Comparison of ENCODE assay signal across 15 mouse cellular contexts in the genomic region with DNA sequence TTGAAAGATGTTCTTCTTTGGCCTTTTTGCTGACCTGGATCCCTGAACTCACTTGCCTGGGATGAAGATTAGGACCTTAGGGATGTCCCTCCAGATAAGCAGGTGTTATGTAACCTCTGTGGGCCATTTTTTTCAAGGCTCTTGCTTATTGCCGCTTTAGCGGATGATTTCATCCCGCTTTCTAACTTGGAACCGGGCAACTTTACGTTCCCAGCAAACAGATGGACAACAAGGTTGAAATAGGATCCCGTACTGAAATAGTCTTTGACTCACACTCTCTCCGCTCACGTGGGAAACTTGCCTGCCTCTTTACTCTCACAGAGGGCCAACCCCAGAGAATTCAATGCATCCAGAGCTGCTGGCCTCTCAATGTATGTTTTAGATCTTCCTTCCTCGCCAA.
DNase-seq lines count a peak whose midpoint lies in the region; ATAC-seq and TF ChIP-seq lines count a peak whose summit lies in the region.
"Had no signal": no experiment of that assay in that cellular context is flagged by ENCODE, and none has a peak within 500 bp of the region (broad histone marks: within the 10 kb centered on the region; RNA-seq: fewer than 3 reads in every experiment).

No protein-coding gene starts in this region.

- no peaks in the 10 kb centered on the region for H3K36me3 ChIP-seq in heart, embryonic 15.5 days
- no peaks in the 10 kb centered on the region for H3K36me3 ChIP-seq in liver, postnatal 0 days (replicated peaks; ENCODE audit: insufficient read depth, low read length)
- H3K36me3 ChIP-seq: embryonic facial prominence, embryonic 12.5 days; hindbrain, embryonic 10.5 days had no signal

- no peaks in the 10 kb centered on the region for H3K9me3 ChIP-seq in heart, embryonic 15.5 days (replicated peaks)
- no peaks in the 10 kb centered on the region for H3K9me3 ChIP-seq in liver, postnatal 0 days (ENCODE audit: low read length)
- H3K9me3 ChIP-seq: embryonic facial prominence, embryonic 12.5 days; hindbrain, embryonic 10.5 days had no signal

- H3K4me3 ChIP-seq in heart, embryonic 15.5 days, result no peak overlapping the region
- no peak overlapping the region for H3K4me3 ChIP-seq in liver, postnatal 0 days (ENCODE audit: low read depth, low read length)
- H3K4me3 ChIP-seq: embryonic facial prominence, embryonic 12.5 days; hindbrain, embryonic 10.5 days had no signal

- WGBS in heart, embryonic 15.5 days, result 47% methylated on average over 9 of the region's 9 CpGs
- WGBS in liver, postnatal 0 days (ENCODE audit: insufficient replicate concordance), result 58% methylated on average over 9 of the region's 9 CpGs

- H3K27ac ChIP-seq in heart, embryonic 15.5 days, result peak overlapping the region; percentile 47
- peak overlapping the region; percentile 79 for H3K27ac ChIP-seq in liver, postnatal 0 days (ENCODE audit: low read depth)
- H3K27ac ChIP-seq: embryonic facial prominence, embryonic 12.5 days; hindbrain, embryonic 10.5 days had no signal

- peak overlapping the region; percentile 17; the same call in 1 of the 2 replicates for H3K4me2 ChIP-seq in heart, embryonic 15.5 days
- H3K4me2 ChIP-seq in liver, postnatal 0 days (ENCODE audit: low read depth, low read length), result no peak overlapping the region
- H3K4me2 ChIP-seq: embryonic facial prominence, embryonic 12.5 days had no signal

- ATAC-seq in frontal cortex, adult (ENCODE audit: low TSS enrichment), result peak; percentile 89
- no peak for ATAC-seq in heart, embryonic 15.5 days (replicated peaks; ENCODE audit: insufficient number of reproducible peaks, insufficient read depth, low FRiP score, low read depth)
- ATAC-seq in liver, postnatal 0 days, result peak; percentile 17; the same call in 1 of the 2 replicates
- ATAC-seq: intestine, embryonic 16.5 days had no signal

- 0 out of 2 replicates have a peak, but pooled peaks cover 3% of the 10 kb centered on the region for H3K27me3 ChIP-seq in heart, embryonic 15.5 days
- no peaks in the 10 kb centered on the region for H3K27me3 ChIP-seq in liver, postnatal 0 days (ENCODE audit: insufficient read depth, low read length)
- H3K27me3 ChIP-seq: embryonic facial prominence, embryonic 12.5 days had no signal

- TF ChIP-seq CTCF in liver, postnatal 0 days (IDR thresholded peaks at IDR 0.05; ENCODE audit: low read depth), result no peak

- TF ChIP-seq EP300 in liver, postnatal 0 days (IDR thresholded peaks at IDR 0.05; ENCODE audit: low read depth), result no peak

- DNase-seq in frontal cortex, postnatal 14 days (ENCODE audit: low spot score in 2 of 2), result no peak
- DNase-seq in heart, postnatal 36 days, result no peak
- DNase-seq in brain, adult 2 months (ENCODE audit: low read depth, low spot score), result peak; percentile 77
- DNase-seq in liver, postnatal 0 days, result no peak
- DNase-seq in cerebellum, postnatal 14 days, result no peak
- DNase-seq in testis, postnatal 14 days (ENCODE audit: low spot score), result no peak
- DNase-seq: adrenal gland, adult 8-10 months; cerebellum, postnatal 25 days; kidney, postnatal 14 days; lung, adult 18-20 months had no signal

- peaks cover 20% of the 10 kb centered on the region; the same call in 1 of the 2 replicates for H3K4me1 ChIP-seq in heart, embryonic 15.5 days (replicated peaks)
- peaks cover 31% of the 10 kb centered on the region for H3K4me1 ChIP-seq in liver, postnatal 0 days (ENCODE audit: insufficient read depth)
- H3K4me1 ChIP-seq: embryonic facial prominence, embryonic 12.5 days had no signal

- intact Hi-C loops in heart, postnatal 36 days (cut with DNase I), result no loop called here

- no peak overlapping the region for H3K9ac ChIP-seq in heart, embryonic 15.5 days
- no peak overlapping the region for H3K9ac ChIP-seq in liver, postnatal 0 days (replicated peaks)
- H3K9ac ChIP-seq: embryonic facial prominence, embryonic 12.5 days had no signal
